Mouse (Mus musculus) yolk sac, embryonic 10.5 days (tissue): ENCODE results near the gene Dnah8.
"Not testable (repeated sequence)": the region's sequence is repeated elsewhere in the genome, so short reads cannot be mapped to it uniquely, and the experiment has no call there.

Source experiments
- DNase-seq: peaks from one replicate; pipeline ENCODE4 v3.0.0-alpha.2; 2017; ENCODE audit warnings: low spot score

Gene Dnah8

DNA sequence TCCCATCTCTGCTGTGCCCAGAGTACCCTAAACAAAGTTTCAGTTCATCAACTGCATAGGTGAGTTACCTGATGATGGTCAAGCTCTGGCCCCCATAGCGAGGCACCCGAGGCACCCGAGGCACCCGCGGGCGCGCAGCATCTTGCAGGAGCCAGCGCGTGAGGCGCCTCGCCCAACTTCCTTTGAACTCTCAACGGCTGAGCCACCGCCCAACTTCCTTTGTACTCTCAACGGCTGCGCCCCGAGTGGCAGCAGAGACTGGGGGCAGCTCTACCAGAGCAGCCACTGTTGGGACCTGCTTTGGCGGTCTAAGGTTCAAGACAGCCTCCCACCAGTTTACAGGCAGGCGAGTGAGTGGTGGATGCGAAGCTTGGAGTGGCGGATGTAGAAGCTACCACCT is at the start of gene Dnah8:
Gene Dnah8, plus strand, starts transcription at position 223 of the 400 bp plus-strand sequence.
- DNase-seq = not testable (repeated sequence)

- DNase-seq = no peak
Observed at GRCm38 (mm10) chr17:30574783-30575075, 49.4 kb upstream of the Dnah8 start.

DNA sequence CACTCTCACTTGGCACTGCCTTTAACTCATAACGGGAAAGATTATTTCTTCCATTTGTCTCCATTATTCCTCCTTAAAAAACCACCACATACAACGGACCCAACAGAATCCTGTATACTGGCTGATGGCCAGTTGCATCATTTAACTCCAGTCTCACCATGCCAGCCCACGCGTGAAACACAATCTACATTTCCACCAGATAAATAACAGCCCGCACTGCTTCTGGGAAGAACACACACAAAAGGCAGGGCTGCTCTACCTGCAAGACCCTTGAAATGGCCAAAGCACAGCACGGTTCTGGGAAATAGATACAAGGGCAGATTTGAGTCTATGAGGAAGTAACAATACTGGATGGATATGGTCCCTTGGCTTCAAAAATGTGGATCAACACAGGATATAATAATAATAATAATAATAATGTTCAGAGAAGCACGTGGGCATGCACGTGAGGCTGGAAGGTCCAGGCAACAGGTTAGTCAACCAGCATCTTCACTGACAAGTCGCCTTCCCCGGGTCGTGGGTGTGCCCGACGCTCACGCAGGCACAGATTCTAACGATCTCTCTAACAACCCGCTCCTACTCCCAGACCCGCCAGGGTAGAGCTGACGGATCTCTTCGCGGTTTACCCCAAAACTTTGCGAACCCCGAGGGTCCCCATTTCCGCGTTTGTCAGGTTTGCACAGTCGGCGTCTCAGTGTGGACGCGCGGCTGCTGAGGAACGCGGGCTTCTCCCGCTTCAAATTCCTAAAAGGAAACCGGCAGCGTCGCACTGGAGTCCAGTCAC is 48.8 kb upstream of the Dnah8 start:
- no peak for DNase-seq

DNA sequence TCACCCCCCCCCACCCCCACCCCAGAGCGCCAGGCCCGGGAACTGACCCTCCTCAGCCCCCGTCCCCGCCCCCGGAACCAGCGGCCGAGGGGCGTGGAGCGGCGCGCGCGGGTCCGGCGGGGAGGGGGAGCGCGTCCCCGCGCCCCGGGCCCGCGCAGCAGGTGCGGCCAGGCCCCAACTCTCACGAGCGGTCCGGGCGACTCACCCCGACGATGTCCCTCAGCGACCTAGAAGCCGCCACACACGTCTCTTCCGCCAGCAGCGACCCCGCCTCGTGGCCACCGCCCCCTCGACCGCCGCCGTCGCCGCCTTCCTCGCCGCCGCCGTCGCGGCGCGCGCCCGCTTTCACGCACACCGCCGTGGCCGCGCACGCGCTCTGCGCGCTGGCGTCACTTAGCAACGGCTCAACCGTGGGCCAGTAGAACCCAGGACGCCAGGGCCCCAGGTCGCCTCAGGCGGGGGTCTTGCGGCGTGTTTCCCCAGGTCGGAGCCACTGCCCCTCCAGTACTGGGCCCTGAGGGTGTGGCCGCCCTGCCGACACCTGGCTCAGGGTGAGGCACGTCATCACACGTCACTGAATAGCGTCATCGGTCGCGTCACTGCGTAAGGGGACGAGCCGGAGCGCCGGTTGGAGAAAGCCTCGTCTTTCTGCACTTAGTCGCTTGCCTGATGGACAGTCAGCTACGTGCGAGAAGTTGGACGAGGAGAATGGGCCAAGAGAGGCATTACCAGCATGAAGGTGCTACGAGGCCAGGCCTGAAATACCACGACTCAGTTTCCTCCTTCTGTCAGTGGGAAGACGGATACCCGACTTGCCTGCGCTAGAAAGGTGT is 48.0 kb upstream of the Dnah8 start, which contains the start of gene Btbd9:
Gene Btbd9, minus strand, starts transcription at position 548 of the 833 bp plus-strand sequence.
- peak; percentile 90 for DNase-seq

GRCm38 (mm10) chr17:30576946-30577345 is 47.2 kb upstream of the Dnah8 start:
- no peak for DNase-seq

GRCm38 (mm10) chr17:30580781-30581180 is 43.4 kb upstream of the Dnah8 start:
- no peak for DNase-seq

DNA sequence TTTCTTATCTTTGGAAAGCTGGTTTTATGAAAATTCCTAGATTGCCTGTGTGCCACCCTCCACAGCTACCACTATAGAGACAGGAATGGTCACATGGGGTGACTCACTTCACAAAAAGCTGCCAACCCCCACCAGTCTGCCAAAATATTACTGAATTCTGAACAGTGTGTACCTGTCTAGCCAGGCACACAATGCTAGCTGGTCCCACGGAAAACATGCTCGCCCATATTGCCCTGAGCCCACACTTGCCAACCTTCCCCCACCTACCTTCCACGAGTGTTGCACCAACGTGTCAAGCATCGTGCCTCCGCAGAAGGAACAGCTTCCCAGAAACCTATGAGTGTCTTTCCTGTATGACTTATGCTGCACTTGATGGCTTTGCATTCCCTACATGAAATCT is 43.0 kb upstream of the Dnah8 start:
- DNase-seq = no peak

GRCm38 (mm10) chr17:30582313-30582712 is 41.8 kb upstream of the Dnah8 start:
- DNase-seq = no peak

DNA sequence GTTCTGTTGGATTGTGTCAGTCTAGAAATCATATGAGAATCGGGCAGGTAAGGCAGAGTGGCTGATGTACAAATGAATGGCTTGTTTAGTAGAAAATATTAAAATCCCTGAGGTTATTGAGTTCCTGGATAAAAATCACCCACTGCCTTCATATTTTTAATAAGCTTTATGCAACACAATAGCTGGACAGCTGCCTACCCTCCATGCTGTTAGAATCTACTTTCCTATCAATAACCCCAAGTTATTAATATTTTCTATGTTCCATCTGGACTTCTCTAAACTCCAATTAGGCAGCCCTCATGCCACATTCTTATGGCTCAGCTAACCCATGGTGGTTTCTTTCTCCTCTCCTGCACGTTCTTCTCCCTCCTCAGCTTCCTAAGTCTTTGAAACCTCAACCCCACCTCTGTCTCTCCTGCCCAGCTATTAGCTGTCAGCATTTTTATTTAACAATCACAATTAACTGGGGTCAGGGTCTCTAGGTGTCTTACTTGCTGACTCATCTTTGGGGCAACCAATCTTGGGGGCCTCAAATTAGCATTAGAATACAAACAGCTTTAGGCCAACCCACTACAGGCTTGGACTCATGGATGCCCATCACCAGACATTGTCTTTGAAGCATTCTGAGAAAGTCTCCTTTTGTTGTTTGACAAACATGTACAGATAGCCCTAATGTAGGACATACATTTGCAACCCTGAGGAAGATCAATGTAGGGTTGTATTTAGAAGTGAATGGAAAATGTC is 40.7 kb upstream of the Dnah8 start:
- no peak for DNase-seq

DNA sequence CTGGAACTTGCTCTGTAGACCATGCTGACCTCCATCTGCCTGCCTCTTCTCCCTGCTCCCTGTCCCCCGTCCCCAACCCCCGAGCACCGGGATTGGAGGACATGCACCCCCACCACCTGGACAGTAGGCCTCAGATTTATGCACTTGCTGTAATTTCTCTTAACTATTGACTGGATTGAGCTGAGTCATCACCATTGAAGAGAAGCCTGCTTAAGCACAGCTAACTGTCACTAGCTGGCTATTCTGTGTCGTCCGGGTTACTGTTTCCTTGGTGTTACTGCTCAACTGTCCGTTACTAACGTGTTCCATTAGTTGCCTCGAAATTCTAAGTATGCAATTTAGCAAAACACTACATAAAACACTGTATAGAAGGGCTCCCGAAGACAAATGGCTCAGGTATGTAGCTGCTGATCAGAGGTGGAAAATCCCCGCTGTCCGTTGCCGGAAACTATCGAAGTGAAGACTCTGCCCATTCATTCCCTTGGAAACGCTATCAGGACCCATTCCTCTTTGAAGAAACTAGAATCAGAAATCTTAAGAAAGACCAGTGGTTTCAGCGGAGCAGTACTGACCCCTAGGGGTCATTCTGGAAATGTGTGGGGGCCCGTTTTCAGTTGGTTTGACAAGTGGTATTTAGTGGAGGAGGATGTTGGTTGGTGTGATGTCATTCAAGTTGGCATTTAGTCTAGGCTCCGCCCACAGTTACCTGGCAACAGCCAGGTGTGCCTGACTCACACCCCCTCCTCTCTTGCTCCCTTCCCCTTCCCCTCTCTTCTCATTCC is 33.5 kb upstream of the Dnah8 start:
- no peak for DNase-seq

DNA sequence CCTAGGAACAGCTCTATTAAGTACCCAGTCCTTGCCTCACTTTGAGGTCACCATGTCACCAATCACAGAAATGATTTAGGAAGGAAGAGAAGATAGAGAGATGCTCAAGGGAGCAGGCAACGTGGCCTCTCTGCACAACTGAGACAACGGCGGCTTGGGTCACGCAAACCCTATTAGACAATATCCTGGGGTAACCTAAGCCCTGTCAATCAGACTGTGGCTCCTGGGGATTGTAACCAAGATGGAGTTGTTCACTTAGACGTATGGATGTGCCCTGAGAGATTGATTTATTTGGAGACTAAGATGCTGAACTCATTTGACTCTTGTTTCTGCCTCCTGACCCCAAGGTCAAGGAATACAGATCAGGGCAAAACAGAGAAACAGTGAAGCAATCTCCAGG is 29.7 kb upstream of the Dnah8 start:
- no peak for DNase-seq

- DNase-seq = no peak
Observed at GRCm38 (mm10) chr17:30594846-30595245, 29.3 kb upstream of the Dnah8 start.

DNA sequence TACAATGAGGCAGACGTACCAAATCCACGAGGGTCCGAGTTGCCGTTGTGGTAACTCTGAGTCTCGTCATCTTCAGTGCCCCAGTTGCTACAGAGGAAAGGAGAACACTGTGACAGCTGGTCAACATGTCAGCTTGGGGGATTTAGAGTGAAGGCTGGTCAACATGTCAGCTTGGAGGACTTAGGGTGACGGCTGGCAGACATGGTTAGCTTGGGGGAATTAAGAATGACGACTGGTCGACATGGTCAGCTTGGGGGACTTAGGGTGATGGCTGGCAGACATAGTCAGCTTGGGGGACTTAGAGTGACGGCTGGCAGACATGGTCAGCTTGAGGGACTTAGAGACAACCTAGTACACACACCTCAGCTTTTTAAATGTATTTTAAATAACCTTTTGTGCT is 26.4 kb upstream of the Dnah8 start:
- DNase-seq = no peak

DNA sequence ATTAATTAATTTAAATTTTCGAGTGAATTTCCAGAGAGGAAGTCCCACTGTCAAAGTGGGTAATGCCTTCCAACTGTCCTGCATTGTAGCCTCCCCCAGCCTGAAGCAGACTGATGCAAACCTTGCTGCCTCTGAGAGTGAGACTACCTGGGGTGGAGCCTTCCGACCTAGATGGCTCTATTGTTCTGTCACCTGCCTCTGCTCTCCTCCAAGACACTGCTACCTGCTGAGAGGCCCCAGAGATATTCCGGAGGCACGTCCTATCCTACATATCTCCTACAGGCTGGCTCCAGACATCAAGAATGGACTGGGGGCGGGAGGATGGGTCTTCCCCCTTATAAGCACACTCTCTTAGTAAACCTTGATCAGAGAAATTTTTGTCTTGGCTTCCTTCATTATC is 25.9 kb upstream of the Dnah8 start:
- DNase-seq = no peak

DNA sequence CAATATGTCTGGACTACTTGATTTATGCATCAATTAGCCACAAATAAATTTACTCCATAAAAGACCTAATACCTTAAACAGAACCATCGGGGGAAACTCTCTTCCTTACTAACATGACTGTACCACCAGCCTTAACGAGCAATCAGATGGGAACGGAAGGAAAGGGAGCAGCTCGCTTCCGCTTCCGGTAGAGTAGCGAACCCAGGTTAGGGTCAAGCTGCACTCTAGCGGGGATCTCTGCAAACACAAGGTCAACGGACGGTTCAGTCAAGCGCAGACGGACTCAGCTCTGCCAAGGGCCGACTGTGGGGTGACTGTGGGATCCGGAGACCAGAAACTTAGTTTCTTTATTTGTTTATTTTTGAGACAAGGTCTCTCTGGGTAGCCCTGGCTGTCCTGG is 22.0 kb upstream of the Dnah8 start:
- DNase-seq = no peak

DNA sequence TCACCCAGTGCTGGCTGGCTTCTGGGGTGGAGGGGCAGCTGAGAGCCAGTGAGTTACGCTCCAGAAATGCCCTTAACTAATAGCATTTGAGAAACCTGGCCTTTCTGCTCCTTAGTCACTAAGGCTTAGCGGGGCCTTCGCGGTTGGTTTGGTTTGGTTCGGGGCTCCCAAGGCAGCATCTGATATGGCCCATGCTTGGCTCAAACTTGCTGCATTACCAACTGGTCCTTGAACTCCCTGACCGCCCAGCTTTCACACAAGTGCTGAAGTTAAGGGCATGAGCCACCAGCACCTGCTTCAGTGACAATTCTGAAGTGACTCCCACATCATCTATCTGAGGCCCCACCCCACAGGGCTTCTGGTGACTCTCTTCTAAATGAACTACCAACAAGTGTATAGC is 19.9 kb upstream of the Dnah8 start:
- DNase-seq = no peak

- no peak for DNase-seq
Observed at GRCm38 (mm10) chr17:30605001-30605400, 19.2 kb upstream of the Dnah8 start.

GRCm38 (mm10) chr17:30606206-30606605 is 17.9 kb upstream of the Dnah8 start:
- no peak for DNase-seq

GRCm38 (mm10) chr17:30606634-30607081 is 17.5 kb upstream of the Dnah8 start:
- no peak for DNase-seq

DNA sequence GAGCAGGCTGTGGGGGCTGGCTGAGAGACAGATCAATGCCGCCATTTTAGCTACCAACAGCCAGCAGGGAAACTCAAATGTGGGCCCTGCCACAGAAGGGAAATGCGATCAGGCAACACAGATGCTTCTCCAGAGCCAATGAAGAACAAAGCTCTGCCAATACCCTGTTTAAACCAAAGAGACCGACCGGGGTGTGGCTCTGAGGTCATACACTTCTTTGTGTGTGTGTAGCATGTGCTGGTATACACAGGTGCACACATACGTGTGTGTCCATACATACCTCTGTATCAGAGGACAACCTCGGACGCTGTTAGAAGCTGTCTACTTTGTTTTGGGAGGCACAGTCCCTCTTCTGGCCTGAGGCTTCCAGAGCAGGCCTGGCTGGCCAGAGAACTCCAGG is 16.8 kb upstream of the Dnah8 start:
- no peak for DNase-seq

DNA sequence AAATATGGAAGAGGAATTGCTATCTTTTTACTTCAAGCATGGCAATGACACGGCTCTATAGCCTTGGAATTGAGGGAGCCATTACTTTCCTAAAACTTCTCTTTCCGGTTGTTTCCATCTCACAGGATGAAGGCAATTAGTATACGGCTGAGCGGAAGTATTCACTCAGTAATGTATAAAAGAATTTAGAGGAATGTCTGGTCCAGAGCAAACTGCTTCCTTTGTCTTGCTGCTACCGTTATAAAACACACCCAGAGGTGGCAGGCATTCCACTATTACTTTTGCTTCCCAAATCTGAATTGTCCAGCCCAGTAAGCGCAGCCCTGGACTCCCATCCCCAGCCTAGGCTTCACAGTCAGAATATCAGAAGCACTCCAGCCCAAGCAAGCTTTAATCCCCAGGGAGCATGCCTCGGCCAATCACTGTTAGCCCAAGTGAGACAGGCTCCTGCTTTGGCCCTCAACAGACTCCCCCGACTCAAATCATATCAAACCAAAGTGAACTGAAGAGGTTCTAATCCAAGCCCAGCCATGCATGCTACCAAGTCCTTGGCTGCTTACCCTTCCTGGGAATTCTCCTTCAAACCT is 16.2 kb upstream of the Dnah8 start:
- DNase-seq = no peak
